Mouse (Mus musculus) hindbrain, embryonic 13.5 days (tissue): ENCODE data around the gene Epyc. TPM values are rescaled to one million over a fixed set of nuclear protein-coding genes. Genes with fewer than 3 reads are reported as not detected.

ENCODE experiments used
- ATAC-seq: fragments of 200-750 bp; cut with Nextera tagmentation; 2 replicates; pipeline ENCODE4 v1.8.0; 2017; ENCODE audit warnings: moderate TSS enrichment; ENCODE audit not compliant: low FRiP score
- H3K27ac ChIP-seq: fragments of 300-500 bp; sonication (generic); 2 replicates; pipeline ENCODE4 v1.5.1; 2015; ENCODE audit warnings: inconsistent platforms, mild to moderate bottlenecking, moderate library complexity
- H3K27me3 ChIP-seq: fragments of 300-500 bp; sonication (generic); 2 replicates; pipeline ENCODE4 v1.6.1; 2015; ENCODE audit warnings: mild to moderate bottlenecking, inconsistent platforms
- H3K36me3 ChIP-seq: fragments of 300-500 bp; sonication (generic); 2 replicates; pipeline ENCODE4 v1.6.1; 2015; ENCODE audit warnings: mild to moderate bottlenecking, inconsistent platforms
- H3K4me1 ChIP-seq: fragments of 300-500 bp; sonication (generic); replicated peaks from 2 replicates; pipeline ENCODE4 v1.6.1; 2015; ENCODE audit warnings: inconsistent platforms
- H3K4me2 ChIP-seq: fragments of 300-500 bp; sonication (generic); 2 replicates; pipeline ENCODE4 v1.6.1; 2015; ENCODE audit warnings: inconsistent platforms, mild to moderate bottlenecking, moderate library complexity
- H3K4me3 ChIP-seq: fragments of 300-500 bp; sonication (generic); 2 replicates; pipeline ENCODE4 v1.5.1; 2015; ENCODE audit warnings: mild to moderate bottlenecking, inconsistent platforms
- H3K9ac ChIP-seq: fragments of 300-500 bp; sonication (generic); 2 replicates; pipeline ENCODE4 v1.6.1; 2015; ENCODE audit warnings: mild to moderate bottlenecking, inconsistent platforms
- H3K9me3 ChIP-seq: fragments of 300-500 bp; sonication (generic); 2 replicates; pipeline ENCODE4 v1.6.1; 2016; ENCODE audit warnings: inconsistent platforms
- WGBS: fragments of 180-500 bp; shearing (Covaris S2); methylation state at CpG from one replicate; pipeline ENCODE4 v1.1.7; 2015; 5-methylcytosine and 5-hydroxymethylcytosine counted together
- polyA plus RNA-seq: library from polyadenylated mRNA; unstranded; fragments of >200 nt; fragmentation: Nextera tagmentation; extraction: Ambion mirVana; gene quantifications from 2 replicates; pipeline ENCODE4 v1.2.1, GENCODE M21; 2015

The Epyc gene
- polyA plus RNA-seq: 0.25 and 0.92 TPM in 2 replicates

- Histone ChIP-seq H3K36me3 (no peaks in the 10 kb centered on the region), H3K27ac (no peak within 1 kb of the TSS), H3K9me3 (no peaks in the 10 kb centered on the region), H3K4me2 (no peak within 1 kb of the TSS), H3K4me1 (no peaks in the 10 kb centered on the region), H3K9ac (no peak within 1 kb of the TSS), H3K4me3 (no peak within 1 kb of the TSS), H3K27me3 (no peaks in the 10 kb centered on the region)
- 90% methylated on average over 2 of the region's 2 CpGs for WGBS
- no peak for ATAC-seq
Observed at GRCm38 (mm10) chr10:97643768-97644167, at the start of gene Epyc. Epyc (plus strand) TSS chr10:97644068.

- H3K9ac ChIP-seq: no peak overlapping the region
- ATAC-seq: no peak
- no peak overlapping the region for H3K4me2 ChIP-seq
- no peaks in the 10 kb centered on the region for H3K36me3 ChIP-seq
- no peaks in the 10 kb centered on the region for H3K9me3 ChIP-seq
- no peaks in the 10 kb centered on the region for H3K4me1 ChIP-seq
- H3K27ac ChIP-seq: no peak overlapping the region
- WGBS: 93% methylated on average over 1 of the region's 1 CpGs
- H3K27me3 ChIP-seq: no peaks in the 10 kb centered on the region
- H3K4me3 ChIP-seq: no peak overlapping the region
Observed at GRCm38 (mm10) chr10:97595680-97596079, 48.2 kb upstream of the Epyc start.

GRCm38 (mm10) chr10:97601744-97602143, 42.1 kb upstream of the Epyc start:
- 75% methylated on average over 4 of the region's 4 CpGs for WGBS
- Histone ChIP-seq H3K4me2 (no peak overlapping the region), H3K9ac (no peak overlapping the region), H3K4me1 (no peaks in the 10 kb centered on the region), H3K27me3 (no peaks in the 10 kb centered on the region), H3K9me3 (no peaks in the 10 kb centered on the region), H3K27ac (no peak overlapping the region), H3K4me3 (no peak overlapping the region), H3K36me3 (no peaks in the 10 kb centered on the region)
- no peak for ATAC-seq

GRCm38 (mm10) chr10:97603256-97603655, 40.6 kb upstream of the Epyc start:
- Histone ChIP-seq H3K4me1 (no peaks in the 10 kb centered on the region), H3K27me3 (no peaks in the 10 kb centered on the region), H3K36me3 (no peaks in the 10 kb centered on the region), H3K9ac (no peak overlapping the region), H3K9me3 (no peaks in the 10 kb centered on the region), H3K4me3 (no peak overlapping the region), H3K27ac (no peak overlapping the region), H3K4me2 (no peak overlapping the region)
- ATAC-seq: no peak

- Histone ChIP-seq H3K36me3 (no peaks in the 10 kb centered on the region), H3K4me2 (no peak within 1 kb of the TSS), H3K9me3 (no peaks in the 10 kb centered on the region), H3K4me1 (no peaks in the 10 kb centered on the region), H3K27ac (no peak within 1 kb of the TSS), H3K4me3 (no peak within 1 kb of the TSS), H3K9ac (no peak within 1 kb of the TSS), H3K27me3 (no peaks in the 10 kb centered on the region)
- ATAC-seq: no peak
- WGBS: 82% methylated on average over 2 of the region's 2 CpGs
Observed at GRCm38 (mm10) chr10:97606579-97606978, 37.3 kb upstream of the Epyc start, which contains the start of gene Kera. Kera (plus strand) TSS chr10:97606879.

- no peak overlapping the region for H3K27ac ChIP-seq
- no peaks in the 10 kb centered on the region for H3K36me3 ChIP-seq
- H3K4me1 ChIP-seq: no peaks in the 10 kb centered on the region
- 93% methylated on average over 1 of the region's 1 CpGs for WGBS
- ATAC-seq: no peak
- no peak overlapping the region for H3K4me2 ChIP-seq
- H3K9ac ChIP-seq: no peak overlapping the region
- H3K4me3 ChIP-seq: no peak overlapping the region
- H3K27me3 ChIP-seq: no peaks in the 10 kb centered on the region
- H3K9me3 ChIP-seq: no peaks in the 10 kb centered on the region
Observed at GRCm38 (mm10) chr10:97622328-97622727, 21.5 kb upstream of the Epyc start.

- no peaks in the 10 kb centered on the region for H3K36me3 ChIP-seq
- no peak for ATAC-seq
- H3K4me3 ChIP-seq: no peak overlapping the region
- H3K4me1 ChIP-seq: no peaks in the 10 kb centered on the region
- 84% methylated on average over 2 of the region's 2 CpGs for WGBS
- no peak overlapping the region for H3K9ac ChIP-seq
- H3K9me3 ChIP-seq: no peaks in the 10 kb centered on the region
- H3K27ac ChIP-seq: no peak overlapping the region
- H3K27me3 ChIP-seq: no peaks in the 10 kb centered on the region
- H3K4me2 ChIP-seq: no peak overlapping the region
Observed at GRCm38 (mm10) chr10:97624381-97624780, 19.5 kb upstream of the Epyc start.

- no peak overlapping the region for H3K27ac ChIP-seq
- WGBS: 81% methylated on average over 4 of the region's 4 CpGs
- H3K36me3 ChIP-seq: no peaks in the 10 kb centered on the region
- H3K27me3 ChIP-seq: no peaks in the 10 kb centered on the region
- no peak overlapping the region for H3K4me3 ChIP-seq
- H3K9me3 ChIP-seq: no peaks in the 10 kb centered on the region
- no peak overlapping the region for H3K9ac ChIP-seq
- ATAC-seq: no peak
- no peaks in the 10 kb centered on the region for H3K4me1 ChIP-seq
- H3K4me2 ChIP-seq: no peak overlapping the region
Observed at GRCm38 (mm10) chr10:97625116-97625515, 18.8 kb upstream of the Epyc start.

GRCm38 (mm10) chr10:97626543-97626942, 17.3 kb upstream of the Epyc start:
- H3K27ac ChIP-seq: no peak overlapping the region
- H3K4me2 ChIP-seq: no peak overlapping the region
- no peak overlapping the region for H3K9ac ChIP-seq
- no peaks in the 10 kb centered on the region for H3K4me1 ChIP-seq
- no peak overlapping the region for H3K4me3 ChIP-seq
- 95% methylated on average over 1 of the region's 1 CpGs for WGBS
- H3K9me3 ChIP-seq: no peaks in the 10 kb centered on the region
- ATAC-seq: no peak
- no peaks in the 10 kb centered on the region for H3K36me3 ChIP-seq
- H3K27me3 ChIP-seq: no peaks in the 10 kb centered on the region

GRCm38 (mm10) chr10:97631061-97631460, 12.8 kb upstream of the Epyc start:
- WGBS: 96% methylated on average over 3 of the region's 3 CpGs
- no peak for ATAC-seq

GRCm38 (mm10) chr10:97641926-97642325, 1.9 kb upstream of the Epyc start:
- WGBS: 84% methylated on average over 2 of the region's 2 CpGs
- no peaks in the 10 kb centered on the region for H3K9me3 ChIP-seq

More at GRCm38 (mm10) chr10:97631061-97631460, 12.8 kb upstream of the Epyc start:
- H3K27me3 ChIP-seq: no peaks in the 10 kb centered on the region
- H3K36me3 ChIP-seq: no peaks in the 10 kb centered on the region
- H3K9me3 ChIP-seq: no peaks in the 10 kb centered on the region
- H3K9ac ChIP-seq: no peak overlapping the region
- H3K4me2 ChIP-seq: no peak overlapping the region
- no peak overlapping the region for H3K4me3 ChIP-seq
- no peaks in the 10 kb centered on the region for H3K4me1 ChIP-seq
- no peak overlapping the region for H3K27ac ChIP-seq

GRCm38 (mm10) chr10:97650334-97650733, 6.5 kb downstream of the Epyc start:
- H3K36me3 ChIP-seq: no peaks in the 10 kb centered on the region
- WGBS: 72% methylated on average over 2 of the region's 2 CpGs
- no peak overlapping the region for H3K9ac ChIP-seq
- no peak overlapping the region for H3K4me2 ChIP-seq
- H3K27me3 ChIP-seq: no peaks in the 10 kb centered on the region
- ATAC-seq: no peak
- no peak overlapping the region for H3K27ac ChIP-seq
- H3K9me3 ChIP-seq: no peaks in the 10 kb centered on the region
- H3K4me1 ChIP-seq: no peaks in the 10 kb centered on the region
- no peak overlapping the region for H3K4me3 ChIP-seq

More at GRCm38 (mm10) chr10:97641926-97642325, 1.9 kb upstream of the Epyc start:
- H3K27me3 ChIP-seq: no peaks in the 10 kb centered on the region
- H3K36me3 ChIP-seq: no peaks in the 10 kb centered on the region
- ATAC-seq: no peak
- H3K4me3 ChIP-seq: no peak overlapping the region
- H3K9ac ChIP-seq: no peak overlapping the region
- no peaks in the 10 kb centered on the region for H3K4me1 ChIP-seq
- H3K4me2 ChIP-seq: no peak overlapping the region
- no peak overlapping the region for H3K27ac ChIP-seq

- no peaks in the 10 kb centered on the region for H3K9me3 ChIP-seq
- H3K4me1 ChIP-seq: no peaks in the 10 kb centered on the region
- no peak overlapping the region for H3K4me2 ChIP-seq
- ATAC-seq: no peak
- H3K4me3 ChIP-seq: no peak overlapping the region
- no peak overlapping the region for H3K27ac ChIP-seq
- no peaks in the 10 kb centered on the region for H3K27me3 ChIP-seq
- no peak overlapping the region for H3K9ac ChIP-seq
- H3K36me3 ChIP-seq: no peaks in the 10 kb centered on the region
- 84% methylated on average over 1 of the region's 1 CpGs for WGBS
Observed at GRCm38 (mm10) chr10:97659489-97659888, 15.6 kb downstream of the Epyc start.
